Mouse (Mus musculus) stomach, embryonic 14.5 days (tissue): ENCODE results near the gene Gm49361. TPM values are rescaled to one million over a fixed set of nuclear protein-coding genes. Genes with fewer than 3 reads are reported as not detected.
A peak's percentile ranks its signal among the peaks of the same experiment; 100 is the strongest.
"Not testable (repeated sequence)": the region's sequence is repeated elsewhere in the genome, so short reads cannot be mapped to it uniquely, and the experiment has no call there.

Experiments used
- ATAC-seq: fragments of 200-750 bp; cut with Nextera tagmentation; 2 replicates; pipeline ENCODE4 v1.8.0; 2017; ENCODE audit warnings: low read depth, moderate TSS enrichment; ENCODE audit not compliant: insufficient number of reproducible peaks, insufficient read depth, low FRiP score
- H3K27ac ChIP-seq: fragments of 300-500 bp; sonication (generic); 2 replicates; pipeline ENCODE4 v1.5.1; 2014; ENCODE audit warnings: mild to moderate bottlenecking, low read length, moderate library complexity, mixed read lengths
- H3K27me3 ChIP-seq: fragments of 300-500 bp; sonication (generic); 2 replicates; pipeline ENCODE4 v1.6.1; 2014; ENCODE audit warnings: low read length, control low read depth, mixed read lengths; ENCODE audit not compliant: control insufficient read depth, insufficient read depth
- H3K36me3 ChIP-seq: fragments of 300-500 bp; sonication (generic); 2 replicates; pipeline ENCODE4 v1.6.1; 2014; ENCODE audit warnings: mild to moderate bottlenecking, control low read depth, low read length, moderate library complexity, mixed read lengths; ENCODE audit not compliant: control insufficient read depth, insufficient read depth
- H3K4me1 ChIP-seq: fragments of 300-500 bp; sonication (generic); 2 replicates; pipeline ENCODE4 v1.6.1; 2014; ENCODE audit warnings: low read length, control low read depth, mixed read lengths; ENCODE audit not compliant: control insufficient read depth, insufficient read depth
- H3K4me2 ChIP-seq: fragments of 300-500 bp; sonication (generic); replicated peaks from 2 replicates; pipeline ENCODE4 v1.6.1; 2014; ENCODE audit warnings: low read depth, low read length, control low read depth
- H3K4me3 ChIP-seq: fragments of 300-500 bp; sonication (generic); 2 replicates; pipeline ENCODE4 v1.5.1; 2014; ENCODE audit warnings: low read depth, low read length, control low read depth
- H3K9ac ChIP-seq: fragments of 300-500 bp; sonication (generic); replicated peaks from 2 replicates; pipeline ENCODE4 v1.6.1; 2014; ENCODE audit warnings: low read depth, mild to moderate bottlenecking, control low read depth, low read length, moderate library complexity, mixed read lengths
- H3K9me3 ChIP-seq: fragments of 300-500 bp; sonication (generic); 2 replicates; pipeline ENCODE4 v1.6.1; 2016; ENCODE audit warnings: low read depth, low read length, control low read depth; ENCODE audit not compliant: control insufficient read depth
- WGBS: fragments of 180-500 bp; shearing (Covaris S2); extraction: QIAGEN DNeasy Blood & Tissue Kit; methylation state at CpG from one replicate; pipeline ENCODE4 v1.1.7; 2014; 5-methylcytosine and 5-hydroxymethylcytosine counted together
- polyA plus RNA-seq: library from polyadenylated mRNA; unstranded; fragments of >200 nt; fragmentation: Nextera tagmentation; extraction: Ambion mirVana; gene quantifications from 2 replicates; pipeline ENCODE4 v1.2.1, GENCODE M21; 2014

Gm49361 gene
- polyA plus RNA-seq, 1 experiment from 2014 or later: not detected

DNA sequence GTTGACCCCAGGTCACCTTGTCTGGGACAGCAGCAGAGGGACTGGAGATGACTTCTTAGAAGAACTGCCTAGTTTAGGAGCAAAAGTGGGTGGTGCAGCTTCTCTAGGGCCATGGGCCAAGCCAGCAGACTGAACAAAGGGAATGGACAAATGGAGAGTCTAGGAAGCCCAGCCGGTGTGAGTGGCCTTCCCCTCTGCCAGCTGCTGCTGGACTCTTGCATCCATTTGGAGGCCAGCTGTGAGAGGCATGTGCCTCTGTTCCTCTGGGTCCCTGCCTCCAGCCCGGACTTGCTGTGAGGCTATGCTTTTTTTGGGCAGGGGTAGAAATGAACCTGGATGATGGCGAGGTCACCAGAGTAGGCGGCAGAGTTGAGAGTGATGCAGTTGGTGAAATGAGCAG, 12.3 kb upstream of the Gm49361 start, which contains the start of gene Lats2:
Lats2 (minus strand) TSS at position 152 of the 400 bp plus-strand sequence.
- no peak within 1 kb of the TSS for H3K4me3 ChIP-seq
- no peak within 1 kb of the TSS for H3K27ac ChIP-seq
- no peaks in the 10 kb centered on the region for H3K27me3 ChIP-seq
- no peaks in the 10 kb centered on the region for H3K36me3 ChIP-seq
- H3K9me3 ChIP-seq: no peaks in the 10 kb centered on the region
- H3K9ac ChIP-seq: no peak within 1 kb of the TSS
- WGBS: 75% methylated on average over 4 of the region's 4 CpGs
- no peak within 1 kb of the TSS for H3K4me2 ChIP-seq
- ATAC-seq: no peak
- H3K4me1 ChIP-seq: peaks cover 5% of the 10 kb centered on the region; the same call in 1 of the 2 replicates

DNA sequence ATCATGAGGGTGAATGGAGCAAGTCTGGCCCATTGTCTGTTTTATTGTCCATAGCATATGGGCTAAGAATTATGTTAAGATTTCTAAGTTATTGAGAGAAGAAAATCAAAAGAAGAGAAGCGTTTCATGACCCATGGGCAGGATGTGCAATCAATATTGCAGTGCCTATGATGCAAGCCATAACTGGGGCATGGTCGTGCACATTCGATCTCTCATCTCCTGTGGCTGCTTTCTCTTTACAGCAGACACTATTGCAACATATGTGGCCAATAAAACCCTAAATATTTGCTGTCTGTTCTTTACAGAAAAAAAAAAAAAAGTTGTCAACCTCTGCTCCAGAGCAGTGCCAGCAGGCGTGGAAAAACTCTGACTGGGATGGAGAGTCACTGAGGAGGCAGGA, 10.2 kb upstream of the Gm49361 start:
- no peaks in the 10 kb centered on the region for H3K27me3 ChIP-seq
- 88% methylated on average over 4 of the region's 4 CpGs for WGBS

DNA sequence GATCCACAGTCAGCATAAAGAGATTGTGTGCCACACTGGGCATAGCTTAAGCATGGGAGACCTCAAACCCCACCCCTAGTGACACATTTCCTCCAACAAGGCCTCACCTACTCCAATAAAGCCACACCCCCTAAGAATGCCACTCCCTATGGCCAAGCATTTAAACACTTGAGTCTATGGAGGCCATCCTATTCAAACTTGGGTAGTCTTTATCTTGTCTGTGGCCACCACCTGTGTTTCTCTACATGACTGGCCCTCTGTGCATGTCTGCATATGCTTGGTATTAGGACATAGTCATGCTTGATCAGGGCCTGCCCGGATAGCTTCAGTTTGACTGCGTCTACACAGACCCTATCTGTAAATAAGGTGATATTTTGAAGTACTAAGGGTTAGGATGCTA, 9.8 kb upstream of the Gm49361 start:
- H3K36me3 ChIP-seq: no peaks in the 10 kb centered on the region
- H3K4me1 ChIP-seq: peaks cover 8% of the 10 kb centered on the region; the same call in 1 of the 2 replicates
- no peak for ATAC-seq
- no peaks in the 10 kb centered on the region for H3K9me3 ChIP-seq
- H3K27ac ChIP-seq: no peak overlapping the region
- H3K9ac ChIP-seq: no peak overlapping the region
- 94% methylated on average over 2 of the region's 2 CpGs for WGBS
- H3K27me3 ChIP-seq: no peaks in the 10 kb centered on the region
- no peak overlapping the region for H3K4me2 ChIP-seq
- H3K4me3 ChIP-seq: no peak overlapping the region

More for the DNA sequence above, 10.2 kb upstream of the Gm49361 start:
- no peak overlapping the region for H3K9ac ChIP-seq
- H3K36me3 ChIP-seq: no peaks in the 10 kb centered on the region
- ATAC-seq: no peak
- H3K4me3 ChIP-seq: no peak overlapping the region
- no peak overlapping the region for H3K27ac ChIP-seq
- no peaks in the 10 kb centered on the region for H3K9me3 ChIP-seq
- H3K4me2 ChIP-seq: no peak overlapping the region
- H3K4me1 ChIP-seq: peaks cover 8% of the 10 kb centered on the region; the same call in 1 of the 2 replicates

- 8% methylated on average over 9 of the region's 9 CpGs for WGBS
- H3K27me3 ChIP-seq: no peaks in the 10 kb centered on the region
- H3K4me3 ChIP-seq: no peak overlapping the region
- H3K4me1 ChIP-seq: peaks cover 8% of the 10 kb centered on the region; the same call in 1 of the 2 replicates
- H3K27ac ChIP-seq: peak overlapping the region; percentile 66
- ATAC-seq: no peak; the same call in 1 of the 2 replicates
- H3K36me3 ChIP-seq: no peaks in the 10 kb centered on the region
- no peak overlapping the region for H3K4me2 ChIP-seq
- no peaks in the 10 kb centered on the region for H3K9me3 ChIP-seq
- no peak overlapping the region for H3K9ac ChIP-seq
Observed at GRCm38 (mm10) chr14:57753351-57753992, 7.6 kb upstream of the Gm49361 start.

GRCm38 (mm10) chr14:57751006-57751405, 5.1 kb upstream of the Gm49361 start:
- H3K9me3 ChIP-seq, H3K4me2 ChIP-seq, ATAC-seq, H3K4me1 ChIP-seq, H3K27me3 ChIP-seq, H3K9ac ChIP-seq, H3K36me3 ChIP-seq, H3K27ac ChIP-seq, H3K4me3 ChIP-seq: not testable (repeated sequence)

GRCm38 (mm10) chr14:57749501-57749900, 3.6 kb upstream of the Gm49361 start:
- WGBS: 57% methylated on average over 2 of the region's 2 CpGs
- H3K27ac ChIP-seq: no peak overlapping the region

DNA sequence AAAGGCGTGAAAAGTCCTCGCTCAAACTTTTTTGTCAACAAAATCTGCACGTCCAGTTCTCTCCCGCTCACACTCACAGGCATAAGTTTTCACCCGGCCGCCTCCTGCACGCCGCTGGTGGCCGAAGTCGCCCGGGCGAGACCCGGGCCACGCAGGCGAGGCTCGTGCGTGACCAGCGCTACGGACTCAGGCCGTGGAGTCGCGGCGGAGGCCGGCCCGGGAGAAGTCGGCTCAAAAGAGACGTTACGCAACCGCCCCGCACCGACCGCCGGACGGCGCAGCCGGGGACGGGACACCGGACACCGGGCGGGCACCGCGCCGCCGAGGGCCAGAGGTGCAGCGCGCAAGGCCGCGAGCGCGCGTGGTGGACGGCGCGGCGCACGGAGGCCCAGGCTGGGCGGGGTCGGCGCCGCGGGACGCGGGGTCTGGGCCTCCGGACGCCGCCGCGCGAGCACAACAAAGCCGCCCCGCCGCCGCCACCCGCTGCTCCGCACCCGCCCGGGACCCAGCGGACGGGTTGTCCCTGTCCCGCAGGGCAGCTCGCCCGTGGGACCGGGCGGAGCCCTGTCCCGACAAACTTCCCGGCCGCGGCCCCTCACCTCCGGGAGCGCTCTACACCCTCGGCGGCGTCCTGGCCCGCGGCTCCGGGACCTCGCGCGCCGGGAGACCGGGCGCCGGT, 473 bp downstream of the Gm49361 start:
- no peaks in the 10 kb centered on the region for H3K9me3 ChIP-seq
- peak; percentile 76 for ATAC-seq
- no peaks in the 10 kb centered on the region for H3K27me3 ChIP-seq
- WGBS: 0% methylated on average over 77 of the region's 103 CpGs
- peak overlapping the region; percentile 92 for H3K9ac ChIP-seq
- peak overlapping the region; percentile 77 for H3K4me2 ChIP-seq
- peaks cover 14% of the 10 kb centered on the region; the same call in 1 of the 2 replicates for H3K4me1 ChIP-seq
- no peaks in the 10 kb centered on the region for H3K36me3 ChIP-seq
- H3K4me3 ChIP-seq: peak overlapping the region; percentile 87
- H3K27ac ChIP-seq: peak overlapping the region; percentile 94

More at GRCm38 (mm10) chr14:57749501-57749900, 3.6 kb upstream of the Gm49361 start:
- Histone ChIP-seq H3K4me1 (peaks cover 8% of the 10 kb centered on the region; the same call in 1 of the 2 replicates), H3K4me2 (no peak overlapping the region), H3K4me3 (no peak overlapping the region), H3K9me3 (no peaks in the 10 kb centered on the region), H3K9ac (no peak overlapping the region), H3K27me3 (no peaks in the 10 kb centered on the region), H3K36me3 (no peaks in the 10 kb centered on the region)
- no peak for ATAC-seq

DNA sequence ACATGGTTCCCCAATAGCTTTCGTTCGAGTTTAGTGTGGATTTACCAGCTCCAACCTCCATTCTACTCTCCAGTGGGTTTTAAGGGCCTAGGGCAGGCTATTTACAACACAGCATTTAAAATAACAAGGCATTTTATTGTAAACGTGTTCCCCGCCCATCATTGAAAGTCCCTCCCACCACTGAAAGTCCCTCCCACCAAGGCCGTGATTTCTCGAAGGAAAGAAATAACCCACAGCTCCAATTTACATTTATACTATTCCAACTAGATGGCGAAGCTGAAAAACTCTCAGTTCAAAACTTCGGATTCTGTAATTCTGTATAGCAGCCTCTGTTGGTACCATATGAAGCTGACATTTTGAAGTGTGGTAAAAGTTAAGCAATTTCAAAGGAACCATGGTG, 1.4 kb downstream of the Gm49361 start:
- Histone ChIP-seq H3K27me3 (no peaks in the 10 kb centered on the region), H3K9ac (peak overlapping the region; percentile 92), H3K27ac (no peak overlapping the region), H3K4me1 (peaks cover 14% of the 10 kb centered on the region; the same call in 1 of the 2 replicates), H3K4me2 (peak overlapping the region; percentile 77), H3K4me3 (peak overlapping the region; percentile 87), H3K9me3 (no peaks in the 10 kb centered on the region), H3K36me3 (no peaks in the 10 kb centered on the region)
- WGBS: 1% methylated on average over 8 of the region's 8 CpGs
- ATAC-seq: no peak
